Mouse (Mus musculus) lung, postnatal 36 days (tissue): ENCODE results near the gene Slc22a21.
"Not testable (repeated sequence)": the region's sequence is repeated elsewhere in the genome, so short reads cannot be mapped to it uniquely, and the experiment has no call there.

ENCODE experiments used
- DNase-seq: peaks from one replicate; pipeline ENCODE4 v3.0.0; 2022; ENCODE audit warnings: mixed read lengths

The Slc22a21 gene

DNA sequence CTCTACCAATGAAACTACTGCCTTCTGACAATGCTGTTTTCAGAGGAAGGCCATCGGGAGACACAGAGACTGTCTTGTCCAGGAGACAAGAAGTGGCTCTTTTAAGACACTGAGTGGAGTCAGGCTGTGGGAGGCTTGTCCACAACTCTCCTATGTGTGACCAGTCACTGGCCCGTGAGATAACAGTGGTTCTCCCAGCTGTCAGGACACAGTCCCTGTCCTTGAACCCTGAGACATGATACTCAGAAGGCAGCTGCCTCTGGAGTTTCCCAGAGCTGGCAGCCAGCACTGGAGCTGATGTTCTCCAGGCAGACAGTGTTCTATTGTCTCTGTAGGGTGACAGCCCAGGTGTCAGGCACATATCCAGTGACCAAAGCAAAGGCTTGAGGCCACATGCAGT is 17.5 kb upstream of the Slc22a21 start:
- DNase-seq, result no peak

DNA sequence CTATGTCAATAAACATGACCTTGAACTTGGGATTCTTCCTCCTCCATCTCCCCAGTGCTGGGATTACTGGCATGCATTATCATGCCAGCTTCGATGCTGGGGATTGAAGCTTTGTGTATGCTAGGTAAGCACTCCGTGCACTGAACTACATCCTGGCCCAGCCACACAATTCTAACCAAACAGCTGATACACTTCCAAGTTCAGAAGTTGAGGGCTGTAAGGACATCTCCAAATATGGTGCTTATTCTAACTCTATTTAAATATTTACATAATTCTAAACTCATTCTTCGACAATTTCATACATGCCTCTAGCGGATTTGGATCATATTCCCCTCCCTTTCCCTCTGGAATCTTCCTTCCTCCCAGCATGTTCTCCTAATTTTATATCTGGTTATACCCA is 12.1 kb upstream of the Slc22a21 start:
- no peak for DNase-seq

DNA sequence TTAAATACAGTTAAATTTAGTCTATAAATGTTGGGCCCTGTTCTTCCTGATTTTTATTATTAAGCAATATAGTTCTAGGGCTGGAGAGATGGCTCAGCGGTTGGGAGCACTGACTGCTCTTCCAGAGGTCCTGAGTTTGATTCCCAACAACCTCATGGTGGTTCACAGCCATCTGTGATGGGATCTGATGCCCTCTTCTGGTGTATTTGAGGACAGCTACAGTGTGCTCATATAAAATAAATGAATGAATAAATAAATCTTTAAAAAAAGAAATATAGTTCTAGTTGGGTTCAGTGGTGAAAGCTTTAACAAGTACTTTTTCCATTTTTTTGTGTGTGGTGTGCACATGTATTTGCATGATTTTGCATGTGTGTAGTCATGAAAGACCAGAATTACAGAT is 9.1 kb upstream of the Slc22a21 start:
- DNase-seq, result no peak

DNA sequence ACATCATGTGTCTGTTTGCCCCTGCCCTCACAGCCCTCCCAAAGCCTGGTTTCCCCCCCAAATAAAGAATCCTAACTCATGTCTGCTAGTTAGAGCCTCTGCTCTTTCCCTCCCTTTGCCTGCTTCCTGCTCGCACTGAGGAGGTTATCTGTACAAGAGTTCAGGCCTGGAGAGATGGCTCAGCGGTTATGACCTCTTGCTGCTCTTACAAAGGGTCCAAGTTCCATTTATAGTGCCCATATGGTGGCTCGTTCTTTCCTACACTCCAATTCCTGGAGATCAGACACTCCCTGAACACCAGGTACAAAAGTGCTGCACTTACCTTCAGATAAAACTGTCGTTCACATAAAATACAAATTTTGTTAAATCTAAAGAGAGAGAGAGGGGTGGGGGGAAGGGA is 7.9 kb upstream of the Slc22a21 start:
- DNase-seq, result no peak

DNA sequence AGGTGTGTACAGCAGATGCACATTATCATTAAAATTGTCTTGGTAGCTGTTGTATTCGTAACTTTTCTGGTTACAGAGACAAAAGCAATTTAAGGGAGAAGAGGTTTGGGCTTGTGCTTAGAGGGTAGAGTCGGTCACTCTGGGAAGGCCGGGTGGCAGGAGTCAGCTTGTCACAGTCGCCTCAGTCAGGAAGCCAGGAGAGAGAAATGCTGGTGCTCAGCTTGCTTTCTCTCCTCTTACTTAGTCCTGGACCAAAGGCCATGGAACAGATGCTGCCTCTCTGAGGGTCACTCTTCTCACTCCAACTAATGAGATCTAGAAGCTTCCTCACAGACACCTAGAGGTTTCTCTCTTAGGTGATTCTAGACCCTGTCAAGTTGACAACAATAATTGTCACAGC is 1.3 kb upstream of the Slc22a21 start:
- no peak for DNase-seq

DNA sequence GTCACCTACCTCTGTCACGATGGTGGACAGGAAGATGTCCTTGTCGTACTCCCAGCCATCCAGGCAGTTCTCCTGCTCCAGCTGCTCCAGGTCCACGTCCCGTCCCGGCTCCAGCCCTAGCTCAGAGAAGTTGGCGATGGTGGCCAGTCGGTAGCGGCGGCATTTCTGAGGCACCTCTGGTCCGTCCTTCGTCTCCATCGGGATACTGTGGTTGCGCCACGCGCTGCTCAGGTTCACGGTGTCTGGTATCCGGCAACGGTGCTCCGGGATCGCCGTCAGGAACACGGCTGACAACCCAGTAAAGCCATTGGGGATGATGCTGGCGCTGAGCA is 710 bp downstream of the Slc22a21 start:
- DNase-seq, result peak; percentile 20

DNA sequence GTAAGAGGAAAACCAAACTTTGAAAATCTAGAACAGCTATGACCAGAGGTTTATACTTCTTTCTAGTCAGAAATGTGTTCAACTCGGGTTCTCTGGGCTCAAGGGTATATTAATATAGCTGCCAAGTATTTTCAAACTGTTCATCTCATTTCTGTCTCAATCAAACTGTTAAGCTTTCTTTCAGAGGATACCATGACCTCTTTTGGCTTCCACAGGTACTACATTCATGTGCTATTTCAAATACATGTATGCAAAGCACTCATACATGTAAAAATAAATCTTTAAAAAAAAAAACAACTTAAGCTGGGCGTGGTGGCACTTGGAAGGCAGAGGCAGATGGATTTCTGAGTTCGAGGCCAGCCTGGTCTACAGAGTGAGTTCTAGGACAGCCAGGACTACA is 2.5 kb downstream of the Slc22a21 start:
- no peak for DNase-seq

DNA sequence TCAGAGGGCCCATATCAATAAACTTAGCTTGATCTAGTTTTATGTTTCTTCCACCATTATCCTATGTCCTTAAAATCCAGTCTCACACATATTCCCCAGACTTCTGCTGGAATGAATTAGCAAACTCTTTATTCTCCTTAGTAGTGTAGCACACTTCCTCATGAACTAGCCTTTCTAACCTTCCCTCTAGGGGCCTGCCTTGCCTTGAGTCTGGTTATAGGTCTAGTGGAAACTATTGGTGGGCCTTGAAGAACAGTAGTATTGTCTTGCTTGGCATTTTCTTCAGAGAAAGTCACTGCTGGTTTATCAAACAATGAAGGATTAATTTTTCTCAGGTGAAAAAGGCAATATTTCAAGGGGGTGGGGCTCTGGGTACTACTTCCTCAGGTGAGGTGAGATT is 4.6 kb downstream of the Slc22a21 start:
- DNase-seq, result no peak

DNA sequence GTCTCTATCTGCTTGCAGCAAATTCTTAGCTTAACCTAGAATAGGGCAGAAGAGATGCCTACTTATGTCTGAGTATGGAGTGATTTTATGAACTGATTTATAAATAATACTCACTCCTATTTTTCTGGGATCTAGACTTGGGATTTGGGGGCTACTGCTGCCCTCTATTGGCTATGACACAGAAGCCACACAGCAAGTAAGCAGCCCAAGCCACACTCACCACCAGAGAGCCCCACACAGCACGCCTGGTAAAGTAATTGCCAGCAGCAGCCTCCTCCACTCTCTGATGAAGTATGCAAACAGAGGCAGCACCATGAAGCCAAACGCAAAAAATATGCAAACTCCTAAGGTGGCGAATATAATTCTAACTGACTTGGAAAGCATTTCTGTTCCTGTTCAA is 21.1 kb downstream of the Slc22a21 start:
- DNase-seq, result peak; percentile 19

DNA sequence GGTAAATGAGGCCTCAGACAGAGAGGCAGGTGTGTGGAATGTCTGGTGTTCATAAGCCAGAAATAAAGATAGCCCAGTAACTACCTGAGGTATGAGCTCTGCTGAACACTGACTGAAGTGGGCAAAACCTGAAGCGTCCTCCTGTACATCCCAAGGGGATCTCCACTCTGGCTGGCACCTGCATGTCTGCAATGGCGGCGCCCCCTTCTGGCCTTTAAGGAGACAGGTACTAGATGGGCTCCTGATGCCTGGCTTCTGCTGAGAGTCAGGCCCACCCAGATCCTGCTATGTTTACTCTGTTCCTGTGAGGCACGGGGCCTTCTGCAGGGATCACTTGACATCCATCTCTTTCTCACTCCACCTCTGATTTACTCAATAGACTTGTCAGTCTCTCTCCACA is 22.0 kb downstream of the Slc22a21 start:
- DNase-seq, result peak; percentile 67

DNA sequence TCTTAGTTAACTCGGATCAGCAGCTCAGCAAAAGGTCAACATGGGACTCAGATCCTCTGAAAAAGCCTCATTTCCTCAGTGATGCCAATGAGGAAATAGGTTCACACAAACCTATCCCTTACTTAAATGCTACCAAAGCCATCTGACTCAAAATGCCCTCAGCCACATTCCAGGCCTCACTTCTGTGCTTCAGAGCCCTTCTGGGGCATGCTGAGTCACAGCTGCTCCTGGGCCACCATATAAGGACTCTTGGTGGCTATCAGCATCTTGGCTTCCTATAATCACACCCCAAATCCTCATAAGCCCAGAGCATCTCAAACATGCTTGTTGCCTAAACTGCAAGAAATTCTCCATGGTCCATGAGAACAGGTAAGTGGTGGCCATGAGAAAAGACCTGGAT is 23.5 kb downstream of the Slc22a21 start:
- DNase-seq, result no peak

DNA sequence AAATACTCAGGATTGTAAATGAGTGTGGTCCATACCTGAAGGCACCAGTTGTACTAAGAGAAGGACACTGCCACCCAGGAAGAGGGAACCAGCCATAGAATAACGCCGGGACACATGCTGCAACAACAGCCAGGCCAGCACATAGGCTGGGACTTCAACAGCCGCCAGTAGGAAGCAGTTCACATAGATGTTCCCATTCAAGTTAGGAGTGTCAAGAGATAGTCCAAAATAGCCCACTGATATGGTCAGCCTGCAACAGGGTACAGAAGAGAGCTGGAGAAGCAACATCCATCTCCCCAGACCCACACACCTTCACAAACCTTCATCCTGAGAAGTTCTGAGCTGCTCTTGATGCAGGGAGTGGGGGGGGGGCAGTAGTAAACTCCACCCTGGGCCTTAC is 25.5 kb downstream of the Slc22a21 start:
- DNase-seq, result no peak

DNA sequence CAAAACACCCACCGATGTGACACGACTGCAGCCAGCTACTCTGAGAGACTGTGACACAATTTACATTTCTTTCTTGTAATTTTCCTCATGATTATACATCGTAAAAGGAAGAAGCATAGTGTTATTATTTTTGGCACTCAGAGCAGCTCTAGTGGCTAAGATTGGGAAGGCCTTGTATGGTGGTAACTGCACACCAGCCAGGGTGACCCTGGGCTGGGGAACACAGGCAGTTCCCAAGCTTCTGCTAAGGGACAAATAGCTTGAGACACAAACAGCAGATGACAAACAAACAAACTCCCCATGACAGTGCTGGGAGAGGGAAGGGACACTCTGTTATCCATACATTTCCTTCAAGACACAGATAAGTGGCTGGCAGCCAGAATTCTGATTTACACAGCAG is 30.0 kb downstream of the Slc22a21 start:
- DNase-seq, result not testable (repeated sequence)

DNA sequence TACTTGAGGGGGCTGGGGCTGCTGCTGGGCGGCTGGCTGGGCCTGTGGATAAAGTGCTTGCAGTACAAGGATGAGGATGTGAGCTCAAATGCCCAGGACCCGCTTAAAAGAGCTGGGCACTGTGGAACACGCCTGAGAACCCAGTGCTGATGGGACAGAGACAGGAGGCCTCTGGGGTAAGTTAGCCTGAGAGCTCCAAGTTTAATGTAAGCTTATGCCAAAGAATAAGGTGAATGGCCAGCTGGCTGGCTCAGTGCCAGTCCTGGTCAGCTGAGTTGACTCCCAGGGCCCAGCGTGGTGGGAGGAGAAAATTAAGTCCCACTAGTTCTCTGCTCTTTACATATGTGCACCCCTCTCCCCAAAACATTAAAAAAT is 48.2 kb downstream of the Slc22a21 start:
- not testable (repeated sequence) for DNase-seq

DNA sequence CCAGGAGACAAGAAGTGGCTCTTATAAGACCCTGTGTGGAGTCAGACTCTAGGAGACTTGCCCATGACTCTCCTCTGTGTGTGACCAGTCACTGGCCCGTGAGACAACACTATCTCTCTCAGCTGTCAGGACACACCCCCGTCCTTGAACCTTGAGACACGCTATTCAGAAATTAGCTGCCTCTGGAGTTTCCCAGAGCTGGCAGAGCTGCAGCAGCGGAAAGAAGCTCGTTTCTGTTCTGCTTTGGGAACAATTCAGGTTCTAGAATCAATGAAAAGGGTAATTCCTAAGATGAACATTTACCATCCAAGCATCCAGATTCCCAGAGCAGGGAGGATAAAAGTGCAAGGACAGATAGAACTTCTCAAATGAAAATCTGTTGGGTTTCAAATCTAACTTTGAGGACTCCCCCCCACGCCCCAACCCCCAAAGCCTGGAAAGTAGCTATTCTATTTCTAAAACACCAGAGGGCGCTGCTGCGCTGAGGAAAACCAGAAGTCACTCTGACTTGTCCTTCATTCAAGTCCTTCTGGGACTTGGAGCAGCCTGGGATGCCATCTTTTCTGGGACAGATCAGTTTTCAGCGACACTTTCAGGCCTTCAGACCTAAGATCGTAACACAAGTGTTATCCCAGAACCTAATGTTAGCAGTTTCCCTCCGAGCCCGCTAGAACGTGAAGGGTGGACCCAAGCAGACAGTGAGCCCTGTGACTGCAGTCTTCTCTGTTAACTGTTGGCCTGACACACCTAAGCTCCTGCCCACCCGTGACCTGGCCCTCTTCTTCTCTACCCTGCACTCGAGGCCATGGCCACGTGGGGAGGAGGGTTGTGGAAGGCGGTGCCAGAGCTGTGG is 48.8 kb downstream of the Slc22a21 start:
- DNase-seq, result peak; percentile 44

DNA sequence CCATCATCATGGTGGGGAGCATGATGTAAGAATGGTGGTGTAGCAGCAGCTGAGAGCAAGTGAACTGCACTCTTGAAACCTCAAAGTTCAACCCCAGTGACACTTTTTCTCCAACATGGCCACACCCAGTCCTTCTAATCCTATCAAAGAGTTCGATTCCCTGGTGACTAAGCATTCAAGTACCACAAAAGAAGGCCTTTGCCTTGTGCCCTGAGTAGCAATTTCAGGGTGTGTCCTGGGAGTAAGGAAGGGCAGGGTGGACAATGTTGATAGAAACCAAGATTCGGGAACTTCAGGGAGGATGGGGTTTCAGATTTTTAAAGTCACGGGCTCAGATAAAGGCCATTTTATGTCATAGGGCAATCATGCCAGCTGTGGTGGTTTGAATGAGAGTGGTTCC is 50.4 kb downstream of the Slc22a21 start:
- no peak for DNase-seq

DNA sequence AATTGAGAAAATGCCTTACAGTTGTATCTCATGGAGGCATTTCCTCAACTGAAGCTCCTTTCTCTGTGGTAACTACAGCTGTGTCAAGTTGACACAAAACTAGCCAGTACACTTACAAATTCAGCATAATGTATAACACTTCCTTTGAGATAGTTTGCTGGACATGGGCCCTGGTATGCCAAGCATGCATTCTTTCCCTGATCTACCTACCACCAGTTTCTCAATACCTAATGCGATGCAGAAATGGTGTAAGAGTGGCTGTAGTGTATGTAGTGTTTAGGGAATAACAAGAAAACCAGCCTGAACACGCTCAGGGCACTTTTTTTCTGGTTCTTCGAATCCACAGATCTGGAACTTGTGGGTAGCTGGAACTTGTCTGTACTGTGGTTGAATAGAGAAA is 51.5 kb downstream of the Slc22a21 start:
- peak; percentile 18 for DNase-seq

DNA sequence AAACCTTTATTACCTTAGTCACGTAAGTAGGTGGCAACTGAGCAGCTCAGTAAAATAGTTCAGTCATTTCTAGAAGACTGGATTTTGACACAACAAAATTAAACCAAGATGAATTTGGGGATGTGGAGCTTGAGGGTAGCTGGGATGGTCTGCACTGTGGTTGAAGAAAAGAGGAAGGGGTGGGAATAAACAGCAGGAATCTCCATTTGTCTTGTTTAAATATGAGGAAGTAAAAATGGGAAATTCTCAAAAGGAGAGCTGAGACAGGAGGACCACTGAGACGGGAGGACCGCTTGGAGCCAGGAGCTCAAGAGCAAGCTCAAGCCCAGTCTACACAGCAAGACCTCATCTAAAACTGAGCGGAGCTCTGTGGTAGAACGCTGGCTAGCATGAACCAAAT is 53.8 kb downstream of the Slc22a21 start:
- no peak for DNase-seq

DNA sequence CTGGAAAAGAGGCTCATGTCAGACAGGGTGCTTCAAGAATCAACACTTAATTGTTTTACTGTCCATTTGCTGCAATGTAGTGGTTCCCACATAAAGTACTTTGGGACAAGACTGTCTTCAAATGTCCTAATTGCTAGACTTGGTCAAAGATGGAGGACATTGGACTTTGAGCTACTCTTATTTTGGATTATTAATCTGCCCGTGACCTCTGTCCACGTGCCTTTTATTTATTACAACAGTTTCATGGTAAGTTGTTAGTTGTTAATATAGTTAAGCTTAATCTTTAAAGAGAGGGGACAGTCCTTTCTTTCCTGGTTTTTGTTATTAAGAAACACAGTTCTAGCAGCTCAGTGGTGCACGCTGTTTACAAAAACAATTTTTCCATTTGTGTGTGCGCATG is 61.3 kb downstream of the Slc22a21 start:
- no peak for DNase-seq

DNA sequence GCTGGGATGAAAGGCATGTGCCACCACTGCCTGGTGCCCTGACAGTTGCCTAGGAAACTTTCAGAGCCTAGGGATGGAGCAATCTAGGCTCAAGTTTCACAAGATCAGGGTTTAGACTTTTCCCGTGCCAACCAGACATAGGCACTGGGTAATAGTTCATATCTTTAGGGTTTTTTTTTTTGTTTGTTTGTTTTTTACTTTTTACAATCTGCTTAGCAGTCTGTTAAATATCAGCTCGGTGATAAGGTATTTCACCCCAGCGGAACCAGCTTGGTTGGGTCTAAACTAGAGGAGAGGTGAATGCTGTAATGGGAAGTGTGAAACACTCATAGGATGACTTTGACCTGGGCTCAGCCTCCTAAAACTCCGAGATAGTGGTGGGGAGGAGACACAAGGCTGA is 69.1 kb downstream of the Slc22a21 start:
- no peak for DNase-seq

DNA sequence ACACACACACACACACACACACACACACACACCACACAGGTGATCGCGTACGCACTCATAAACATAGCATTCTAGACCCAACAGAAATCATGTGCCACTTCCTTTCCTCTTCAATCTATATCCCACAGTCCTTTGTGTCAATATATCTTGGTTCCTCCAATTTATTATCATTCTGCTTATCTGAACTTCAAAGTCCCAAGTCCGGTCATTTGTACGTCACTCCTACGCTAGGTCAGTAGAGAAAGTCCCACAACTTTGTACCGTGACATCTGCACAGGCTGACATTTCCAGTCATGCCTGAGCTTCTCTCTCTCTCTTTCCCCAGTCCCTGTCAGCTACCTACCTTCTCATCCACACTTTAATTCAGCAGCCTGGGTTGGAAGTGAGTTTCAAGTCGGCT is 71.4 kb downstream of the Slc22a21 start:
- no peak for DNase-seq

DNA sequence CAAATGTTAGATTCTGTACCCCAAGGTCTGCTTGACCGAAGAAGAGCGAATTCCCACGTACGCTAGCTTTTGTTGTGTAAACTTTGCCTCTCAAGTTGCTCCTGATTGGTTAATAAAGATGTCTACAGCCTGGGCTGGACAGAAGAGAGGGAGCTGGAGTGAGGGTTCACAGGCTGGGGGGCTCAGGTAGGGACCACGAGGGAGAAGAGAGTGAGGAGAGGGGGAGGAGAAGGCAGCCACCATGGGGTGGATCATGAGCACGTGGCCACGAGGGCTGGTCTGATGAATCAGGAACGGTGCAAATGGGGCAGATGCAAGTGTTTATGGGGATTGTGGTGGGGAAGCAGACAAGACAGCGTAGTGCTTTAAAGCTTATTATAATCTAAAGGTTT is 75.6 kb downstream of the Slc22a21 start:
- DNase-seq, result no peak

DNA sequence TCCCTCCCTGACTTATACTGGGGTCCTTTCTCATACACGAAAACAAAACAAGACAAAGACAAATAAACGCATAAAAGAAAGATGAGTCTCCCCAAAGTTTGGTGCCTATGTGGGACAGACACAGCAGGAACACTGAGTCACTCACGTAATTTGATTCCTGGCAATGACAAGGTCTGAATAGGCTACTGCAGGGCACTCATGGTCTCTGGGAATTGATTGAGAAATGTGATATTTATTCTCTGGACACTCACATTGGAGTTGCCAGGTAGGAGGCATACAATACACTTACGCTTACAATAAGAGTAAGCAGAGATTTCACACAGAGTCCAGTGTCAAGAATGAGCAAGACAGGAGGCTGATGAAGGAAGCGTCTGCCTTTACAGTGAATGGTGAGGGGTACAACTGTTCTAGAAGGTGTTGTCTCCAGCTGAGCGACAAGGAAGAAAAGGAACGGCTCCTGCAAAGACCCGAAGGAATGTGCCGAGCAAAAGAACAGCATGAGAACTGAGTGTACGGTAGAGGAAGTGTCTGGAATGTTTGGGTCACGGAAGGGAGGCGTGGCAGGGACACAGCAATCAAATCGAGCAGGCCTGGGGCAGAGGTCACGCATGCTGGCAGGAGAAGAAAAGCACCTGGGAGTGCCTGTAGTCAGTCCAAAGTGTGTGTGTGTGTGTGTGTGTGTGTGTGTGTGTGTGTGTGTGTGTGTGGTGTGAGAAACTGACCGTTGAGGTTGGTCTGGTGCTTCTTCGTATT is 76.2 kb downstream of the Slc22a21 start:
- peak; percentile 93 for DNase-seq

DNA sequence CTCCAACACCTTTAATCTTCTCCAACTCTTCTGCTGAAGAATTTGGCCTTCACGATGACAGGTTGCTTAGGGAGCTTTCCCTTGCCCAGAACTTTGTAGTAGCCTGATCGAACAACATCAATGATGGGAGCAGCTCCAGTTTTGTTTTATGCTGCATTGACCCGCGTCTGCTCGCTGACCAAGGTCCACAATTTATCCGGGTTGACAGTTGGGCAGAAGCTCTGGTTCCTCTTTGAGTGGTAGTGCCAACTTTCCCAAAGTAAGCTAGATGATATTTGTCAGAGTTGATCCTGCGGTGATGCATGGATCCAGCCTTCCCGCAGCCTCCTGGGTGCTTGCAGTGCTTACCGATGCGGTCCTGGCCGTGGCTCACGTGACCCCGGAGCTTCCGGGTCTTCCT is 77.4 kb downstream of the Slc22a21 start:
- DNase-seq, result no peak

DNA sequence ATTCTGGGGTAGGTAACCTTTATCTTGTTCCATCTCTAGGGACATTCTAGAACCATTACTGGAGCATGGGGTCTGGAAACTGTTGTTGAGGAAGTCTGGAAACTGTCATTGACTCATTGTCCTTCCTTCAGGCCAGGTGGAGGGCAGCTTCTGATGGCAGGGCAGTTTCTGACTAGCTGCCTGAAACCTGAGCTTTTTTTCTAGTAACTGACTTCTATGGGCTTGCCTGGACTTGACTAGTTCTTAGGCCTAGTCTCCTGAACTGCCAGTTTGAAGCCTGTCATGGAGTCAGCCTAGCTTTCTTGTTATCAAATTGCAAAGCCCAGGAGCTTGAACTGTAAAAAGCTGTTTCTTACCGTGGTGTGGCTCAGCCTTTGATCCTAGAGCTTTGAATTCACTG is 79.1 kb downstream of the Slc22a21 start:
- DNase-seq, result no peak
